Mouse (Mus musculus) forebrain, embryonic 10.5 days (tissue): ENCODE measurements at regions not wholly inside any gene's neighbourhood (a gene's known extent, or its start where the extent isn't known, plus 50 kb on each side); places are given as distances from the start of the nearest gene placed in this dataset.

ENCODE experiments used
- DNase-seq: peaks from one replicate; pipeline ENCODE4 v3.0.0-alpha.2; 2017; ENCODE audit warnings: low spot score; ENCODE audit errors: extremely low spot score
- H3K27ac ChIP-seq: fragments of 300-500 bp; sonication (generic); 2 replicates; pipeline ENCODE4 v1.5.1; 2016; ENCODE audit warnings: mild to moderate bottlenecking
- H3K27me3 ChIP-seq: fragments of 300-500 bp; sonication (generic); 2 replicates; pipeline ENCODE4 v1.6.1; 2016; ENCODE audit warnings: mild to moderate bottlenecking; ENCODE audit not compliant: poor library complexity, severe bottlenecking
- H3K36me3 ChIP-seq: fragments of 300-500 bp; sonication (generic); replicated peaks from 2 replicates; pipeline ENCODE4 v1.6.1; 2016; ENCODE audit warnings: mild to moderate bottlenecking, moderate library complexity
- H3K4me1 ChIP-seq: fragments of 300-500 bp; sonication (generic); 2 replicates; pipeline ENCODE4 v1.6.1; 2016
- H3K4me3 ChIP-seq: fragments of 300-500 bp; sonication (generic); 2 replicates; pipeline ENCODE4 v1.5.1; 2016; ENCODE audit warnings: mild to moderate bottlenecking, moderate library complexity
- H3K9me3 ChIP-seq: fragments of 300-500 bp; sonication (generic); 2 replicates; pipeline ENCODE4 v1.6.1; 2016; ENCODE audit warnings: mild to moderate bottlenecking, moderate library complexity
- whole genome bisulfite sequencing: fragments of 180-500 bp; shearing (Covaris S2); methylation state at CpG from one replicate; pipeline ENCODE4 v1.1.7; 2016; 5-methylcytosine and 5-hydroxymethylcytosine counted together

- no peak overlapping the region for H3K4me3 ChIP-seq
- no peaks in the 10 kb centered on the region for H3K9me3 ChIP-seq
- no peak overlapping the region for H3K27ac ChIP-seq
- no peaks in the 10 kb centered on the region for H3K4me1 ChIP-seq
- H3K27me3 ChIP-seq, result no peaks in the 10 kb centered on the region
- DNase-seq, result no peak
- H3K36me3 ChIP-seq, result no peaks in the 10 kb centered on the region
- WGBS, result 85% methylated on average over 5 of the region's 5 CpGs
Measured at GRCm38 (mm10) chr15:63484910-63485309, 360.1 kb downstream of the Gsdmc2 start.

DNA sequence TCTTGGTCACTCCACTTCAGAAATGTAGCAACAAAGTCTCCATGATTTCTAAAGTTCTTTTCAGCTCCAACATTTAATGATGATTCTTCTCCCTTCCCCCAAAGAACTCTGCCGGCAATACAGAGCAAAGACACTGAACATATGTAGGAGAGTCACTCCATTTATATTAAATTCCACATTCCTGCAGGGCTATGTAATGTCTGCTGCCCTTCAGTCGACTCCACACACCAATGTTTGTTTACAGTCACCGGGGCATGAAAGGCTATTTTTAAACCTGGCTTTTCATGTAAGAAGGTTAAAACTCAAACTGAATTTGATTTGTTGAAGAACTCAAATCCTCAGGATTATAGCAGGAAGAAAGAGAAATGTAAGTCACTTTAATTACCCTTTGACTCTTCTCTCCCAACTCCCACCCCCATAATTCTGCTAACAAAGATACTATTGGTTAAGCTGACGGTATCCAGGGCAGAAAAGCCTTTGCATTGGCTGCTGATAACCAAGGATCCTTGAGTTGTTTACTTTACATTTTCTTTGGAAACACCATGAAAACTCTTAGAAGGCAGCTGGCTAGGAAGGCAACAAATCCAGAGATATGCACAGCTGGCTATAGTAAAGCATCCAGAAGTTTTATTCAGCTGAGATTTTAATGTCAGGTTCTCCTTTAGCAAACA lies 360.6 kb downstream of the Gsdmc2 start:
- Histone ChIP-seq H3K36me3 (no peaks in the 10 kb centered on the region), H3K27ac (no peak overlapping the region), H3K4me1 (no peaks in the 10 kb centered on the region), H3K4me3 (no peak overlapping the region), H3K9me3 (no peaks in the 10 kb centered on the region), H3K27me3 (no peaks in the 10 kb centered on the region)
- no peak for DNase-seq
- 57% methylated on average over 4 of the region's 4 CpGs for WGBS

- Histone ChIP-seq H3K36me3 (no peaks in the 10 kb centered on the region), H3K4me3 (no peak overlapping the region), H3K9me3 (no peaks in the 10 kb centered on the region), H3K4me1 (no peaks in the 10 kb centered on the region), H3K27ac (no peak overlapping the region), H3K27me3 (no peaks in the 10 kb centered on the region)
- DNase-seq, result no peak
- 73% methylated on average over 1 of the region's 1 CpGs for WGBS
Measured at GRCm38 (mm10) chr15:63479270-63479805, 365.6 kb downstream of the Gsdmc2 start.

DNA sequence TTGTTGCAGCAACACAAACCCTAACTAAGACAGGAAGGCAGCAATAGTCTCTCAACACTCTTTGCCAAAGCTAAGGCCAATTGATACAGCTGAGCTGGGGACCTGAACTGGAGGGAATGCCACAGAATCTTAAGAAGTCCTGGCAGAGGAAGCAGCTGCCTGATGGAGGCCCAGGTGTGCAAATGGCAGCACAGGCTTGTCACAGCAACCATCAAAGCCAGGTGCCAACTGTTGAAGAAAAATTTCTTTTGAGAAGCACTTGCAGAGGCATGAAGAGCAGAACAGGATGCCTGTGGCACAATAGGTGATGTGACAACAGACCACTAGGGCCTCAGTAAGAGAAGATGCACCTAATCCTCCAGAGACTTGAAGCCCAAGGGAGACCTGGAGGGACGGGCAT lies 378.1 kb downstream of the Gsdmc2 start:
- 89% methylated on average over 1 of the region's 1 CpGs for WGBS
- no peak for DNase-seq

DNA sequence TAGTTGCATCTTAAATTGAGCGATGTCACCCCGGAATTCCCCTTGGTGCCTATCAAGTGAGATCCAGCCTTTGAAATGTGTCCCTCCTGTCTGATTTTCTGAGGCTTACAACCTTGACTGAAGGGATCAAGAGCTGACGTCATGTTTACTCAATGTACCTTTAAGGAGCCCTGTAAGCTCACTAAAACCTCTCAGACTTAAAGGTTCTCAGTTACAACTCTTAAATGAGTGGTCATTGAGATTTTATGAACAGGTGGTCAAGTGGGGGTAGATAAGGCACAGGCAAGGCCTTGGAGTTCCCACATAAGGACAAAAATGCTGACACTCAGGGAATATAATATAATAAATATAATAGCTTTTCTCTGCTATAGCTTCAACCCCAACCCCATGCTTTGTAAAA lies 392.4 kb downstream of the Gsdmc2 start:
- WGBS, result 84% methylated on average over 3 of the region's 3 CpGs
- Histone ChIP-seq H3K36me3 (no peaks in the 10 kb centered on the region), H3K27me3 (no peaks in the 10 kb centered on the region), H3K9me3 (no peaks in the 10 kb centered on the region), H3K4me1 (no peaks in the 10 kb centered on the region), H3K27ac (no peak overlapping the region), H3K4me3 (no peak overlapping the region)
- DNase-seq, result no peak

More for the DNA sequence above, 378.1 kb downstream of the Gsdmc2 start:
- Histone ChIP-seq H3K4me1 (no peaks in the 10 kb centered on the region), H3K36me3 (no peaks in the 10 kb centered on the region), H3K27ac (no peak overlapping the region), H3K9me3 (no peaks in the 10 kb centered on the region), H3K4me3 (no peak overlapping the region), H3K27me3 (no peaks in the 10 kb centered on the region)

- DNase-seq, result no peak
- H3K4me1 ChIP-seq, result no peaks in the 10 kb centered on the region
- H3K9me3 ChIP-seq, result no peaks in the 10 kb centered on the region
- no peak overlapping the region for H3K4me3 ChIP-seq
- no peaks in the 10 kb centered on the region for H3K27me3 ChIP-seq
- 67% methylated on average over 4 of the region's 4 CpGs for WGBS
- no peaks in the 10 kb centered on the region for H3K36me3 ChIP-seq
- no peak overlapping the region for H3K27ac ChIP-seq
Measured at GRCm38 (mm10) chr15:63446288-63446687, 398.7 kb downstream of the Gsdmc2 start.

DNA sequence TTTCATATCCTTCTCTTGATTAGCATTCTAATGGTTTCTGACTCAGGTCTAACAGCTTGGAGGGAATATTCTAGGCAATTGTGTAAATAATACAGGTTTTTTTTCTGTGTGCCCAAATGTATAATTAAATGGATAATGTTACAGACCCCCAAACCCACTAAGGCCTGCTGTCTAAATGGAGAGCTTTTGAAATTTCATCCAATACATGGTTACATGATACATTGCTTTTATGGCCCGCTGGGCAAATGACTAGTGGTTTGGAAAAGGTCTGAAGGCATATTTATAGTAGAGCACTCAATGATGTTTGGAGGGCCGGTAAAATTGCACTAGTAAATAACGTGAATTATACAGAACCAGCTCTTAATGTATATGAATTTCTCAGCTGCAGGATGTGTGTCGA lies 400.0 kb downstream of the Gsdmc2 start:
- Histone ChIP-seq H3K36me3 (no peaks in the 10 kb centered on the region), H3K27me3 (no peaks in the 10 kb centered on the region), H3K4me3 (no peak overlapping the region), H3K27ac (no peak overlapping the region), H3K9me3 (no peaks in the 10 kb centered on the region), H3K4me1 (no peaks in the 10 kb centered on the region)
- WGBS, result 88% methylated on average over 4 of the region's 4 CpGs
- DNase-seq, result no peak

- Histone ChIP-seq H3K4me3 (no peak overlapping the region), H3K4me1 (no peaks in the 10 kb centered on the region), H3K27me3 (no peaks in the 10 kb centered on the region), H3K9me3 (no peaks in the 10 kb centered on the region), H3K27ac (no peak overlapping the region), H3K36me3 (no peaks in the 10 kb centered on the region)
- no peak for DNase-seq
- whole genome bisulfite sequencing, result 88% methylated on average over 6 of the region's 6 CpGs
Measured at GRCm38 (mm10) chr15:63442146-63442780, 402.7 kb downstream of the Gsdmc2 start.

- WGBS, result 91% methylated on average over 4 of the region's 4 CpGs
- Histone ChIP-seq H3K9me3 (no peaks in the 10 kb centered on the region), H3K36me3 (no peaks in the 10 kb centered on the region), H3K4me3 (no peak overlapping the region), H3K27ac (no peak overlapping the region), H3K4me1 (no peaks in the 10 kb centered on the region), H3K27me3 (no peaks in the 10 kb centered on the region)
- DNase-seq, result no peak
Measured at GRCm38 (mm10) chr15:63412649-63413048, 432.3 kb downstream of the Gsdmc2 start.

DNA sequence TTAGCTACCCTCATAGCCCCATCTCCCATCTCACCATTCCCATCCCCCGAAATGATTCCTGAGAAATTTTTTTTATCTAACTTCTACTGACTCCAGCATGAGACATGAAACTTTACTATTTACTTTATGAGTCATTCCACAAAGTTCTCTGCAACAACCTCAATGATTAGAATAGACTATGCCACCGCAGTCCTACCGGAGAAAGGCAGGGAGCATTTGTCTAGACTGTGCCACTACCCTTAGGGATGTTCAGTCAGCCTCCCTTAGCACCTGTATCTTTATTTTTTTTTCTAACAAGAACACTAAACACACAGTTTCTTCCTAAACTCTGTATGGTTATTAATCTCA lies 433.2 kb downstream of the Gsdmc2 start:
- H3K27me3 ChIP-seq, result no peaks in the 10 kb centered on the region
- no peak for DNase-seq
- H3K4me1 ChIP-seq, result no peaks in the 10 kb centered on the region
- H3K9me3 ChIP-seq, result no peaks in the 10 kb centered on the region
- WGBS, result 96% methylated on average over 3 of the region's 3 CpGs
- H3K27ac ChIP-seq, result no peak overlapping the region
- no peaks in the 10 kb centered on the region for H3K36me3 ChIP-seq
- H3K4me3 ChIP-seq, result no peak overlapping the region

GRCm38 (mm10) chr15:63410994-63411770 lies 433.8 kb downstream of the Gsdmc2 start:
- no peaks in the 10 kb centered on the region for H3K9me3 ChIP-seq
- no peak overlapping the region for H3K4me3 ChIP-seq
- no peaks in the 10 kb centered on the region for H3K36me3 ChIP-seq
- no peaks in the 10 kb centered on the region for H3K27me3 ChIP-seq
- DNase-seq, result no peak
- no peak overlapping the region for H3K27ac ChIP-seq
- no peaks in the 10 kb centered on the region for H3K4me1 ChIP-seq
- 82% methylated on average over 11 of the region's 11 CpGs for WGBS

- peaks cover 7% of the 10 kb centered on the region for H3K4me1 ChIP-seq
- WGBS, result 58% methylated on average over 3 of the region's 3 CpGs
- H3K27me3 ChIP-seq, result no peaks in the 10 kb centered on the region
- DNase-seq, result no peak
- no peak overlapping the region for H3K27ac ChIP-seq
- no peak overlapping the region for H3K4me3 ChIP-seq
- H3K9me3 ChIP-seq, result no peaks in the 10 kb centered on the region
- no peaks in the 10 kb centered on the region for H3K36me3 ChIP-seq
Measured at GRCm38 (mm10) chr15:63400445-63400844, 444.5 kb downstream of the Gsdmc2 start.

GRCm38 (mm10) chr15:63400011-63400410 lies 445.0 kb downstream of the Gsdmc2 start:
- H3K27ac ChIP-seq, result no peak overlapping the region
- no peak overlapping the region for H3K4me3 ChIP-seq
- 73% methylated on average over 1 of the region's 1 CpGs for WGBS

More at GRCm38 (mm10) chr15:63400011-63400410, 445.0 kb downstream of the Gsdmc2 start:
- Histone ChIP-seq H3K27me3 (no peaks in the 10 kb centered on the region), H3K9me3 (no peaks in the 10 kb centered on the region), H3K4me1 (peaks cover 7% of the 10 kb centered on the region), H3K36me3 (no peaks in the 10 kb centered on the region)
- DNase-seq, result no peak
